Mouse (Mus musculus) midbrain, embryonic 11.5 days (tissue): ENCODE measurements around the gene Sgo2a. TPM values are rescaled to one million over a fixed set of nuclear protein-coding genes. Genes with fewer than 3 reads are reported as not detected.
"Not testable (repeated sequence)": the region's sequence is repeated elsewhere in the genome, so short reads cannot be mapped to it uniquely, and the experiment has no call there.

Experiments used
- ATAC-seq: fragments of 200-750 bp; cut with Nextera tagmentation; 2 replicates; pipeline ENCODE4 v1.8.0; 2017; ENCODE audit warnings: moderate TSS enrichment, moderate library complexity; ENCODE audit not compliant: low FRiP score
- DNase-seq: peaks from one replicate; pipeline ENCODE4 v3.0.0; 2015; ENCODE audit warnings: low spot score; ENCODE audit errors: missing footprints
- H3K27ac ChIP-seq: fragments of 300-500 bp; sonication (generic); 2 replicates; pipeline ENCODE4 v1.5.1; 2014; ENCODE audit warnings: low read depth, low read length
- H3K27me3 ChIP-seq: fragments of 300-500 bp; sonication (generic); 2 replicates; pipeline ENCODE4 v1.6.1; 2014; ENCODE audit warnings: mild to moderate bottlenecking, low read length, moderate library complexity, mixed read lengths; ENCODE audit not compliant: control insufficient read depth, insufficient read depth
- H3K36me3 ChIP-seq: fragments of 300-500 bp; sonication (generic); 2 replicates; pipeline ENCODE4 v1.6.1; 2014; ENCODE audit warnings: mild to moderate bottlenecking, low read length, moderate library complexity, mixed read lengths; ENCODE audit not compliant: control insufficient read depth, insufficient read depth
- H3K4me1 ChIP-seq: fragments of 300-500 bp; sonication (generic); 2 replicates; pipeline ENCODE4 v1.6.1; 2014; ENCODE audit warnings: low read length; ENCODE audit not compliant: control insufficient read depth, insufficient read depth
- H3K4me2 ChIP-seq: fragments of 300-500 bp; sonication (generic); 2 replicates; pipeline ENCODE4 v1.6.1; 2014; ENCODE audit warnings: mild to moderate bottlenecking, moderate library complexity
- H3K4me3 ChIP-seq: fragments of 300-500 bp; sonication (generic); 2 replicates; pipeline ENCODE4 v1.5.1; 2014; ENCODE audit warnings: low read depth, low read length
- H3K9ac ChIP-seq: fragments of 300-500 bp; sonication (generic); 2 replicates; pipeline ENCODE4 v1.6.1; 2014; ENCODE audit warnings: low read length
- H3K9me3 ChIP-seq: fragments of 300-500 bp; sonication (generic); 2 replicates; pipeline ENCODE4 v1.6.1; 2016; ENCODE audit warnings: low read length; ENCODE audit not compliant: control insufficient read depth
- WGBS: fragments of 180-500 bp; shearing (Covaris S2); extraction: QIAGEN DNeasy Blood & Tissue Kit; methylation state at CpG from one replicate; pipeline ENCODE4 v1.1.7; 2014; 5-methylcytosine and 5-hydroxymethylcytosine counted together
- polyA plus RNA-seq: library from polyadenylated mRNA; unstranded; fragments of >200 nt; fragmentation: Nextera tagmentation; extraction: Ambion mirVana; gene quantifications from 2 replicates; pipeline ENCODE4 v1.2.1, GENCODE M21; 2014

Gene Sgo2a
- polyA plus RNA-seq, 1 experiment from 2014 or later = 30.5 TPM

- under 1% methylated on average over 65 of the region's 65 CpGs for WGBS
- H3K4me3 ChIP-seq = peak overlapping the region; percentile 70
These were observed 26.2 kb upstream of the Sgo2a start for GRCm38 (mm10) chr1:57969327-57970271.

DNA sequence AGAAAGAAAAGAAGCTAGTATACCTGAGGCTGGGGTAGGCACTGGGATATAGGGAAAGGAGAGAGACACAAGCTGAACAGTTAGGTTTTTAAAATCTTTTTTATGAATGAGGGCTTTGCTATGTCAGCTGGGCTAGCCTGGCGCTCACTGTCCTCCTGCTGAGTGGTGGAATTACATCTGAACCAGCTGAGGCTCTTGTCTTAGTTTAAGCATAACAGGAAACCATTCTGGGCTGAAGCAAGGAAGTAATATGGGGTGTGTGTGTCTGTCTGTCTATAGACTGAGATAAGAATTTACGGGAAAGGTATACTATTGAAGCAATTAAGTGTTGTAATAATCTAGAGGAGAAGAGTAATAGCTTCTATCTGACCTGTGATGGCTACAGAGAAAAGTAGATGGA is 24.2 kb upstream of the Sgo2a start:
- H3K9me3 ChIP-seq = no peaks in the 10 kb centered on the region
- H3K27me3 ChIP-seq = no peaks in the 10 kb centered on the region
- H3K9ac ChIP-seq = no peak overlapping the region
- no peak for DNase-seq
- H3K4me3 ChIP-seq = no peak overlapping the region
- no peak overlapping the region for H3K27ac ChIP-seq
- no peaks in the 10 kb centered on the region for H3K36me3 ChIP-seq
- ATAC-seq = no peak
- H3K4me1 ChIP-seq = peaks cover 6% of the 10 kb centered on the region; the same call in 1 of the 2 replicates
- WGBS = 85% methylated on average over 2 of the region's 2 CpGs
- no peak overlapping the region for H3K4me2 ChIP-seq

More at GRCm38 (mm10) chr1:57969327-57970271, 26.2 kb upstream of the Sgo2a start:
- H3K9ac ChIP-seq = peak overlapping the region; percentile 95
- no peaks in the 10 kb centered on the region for H3K36me3 ChIP-seq
- ATAC-seq = peak; percentile 99
- peak; percentile 100 for DNase-seq
- no peaks in the 10 kb centered on the region for H3K9me3 ChIP-seq
- H3K4me1 ChIP-seq = peaks cover 6% of the 10 kb centered on the region; the same call in 1 of the 2 replicates
- peak overlapping the region; percentile 36; the same call in 1 of the 2 replicates for H3K27ac ChIP-seq
- peak overlapping the region; percentile 68 for H3K4me2 ChIP-seq
- no peaks in the 10 kb centered on the region for H3K27me3 ChIP-seq

DNA sequence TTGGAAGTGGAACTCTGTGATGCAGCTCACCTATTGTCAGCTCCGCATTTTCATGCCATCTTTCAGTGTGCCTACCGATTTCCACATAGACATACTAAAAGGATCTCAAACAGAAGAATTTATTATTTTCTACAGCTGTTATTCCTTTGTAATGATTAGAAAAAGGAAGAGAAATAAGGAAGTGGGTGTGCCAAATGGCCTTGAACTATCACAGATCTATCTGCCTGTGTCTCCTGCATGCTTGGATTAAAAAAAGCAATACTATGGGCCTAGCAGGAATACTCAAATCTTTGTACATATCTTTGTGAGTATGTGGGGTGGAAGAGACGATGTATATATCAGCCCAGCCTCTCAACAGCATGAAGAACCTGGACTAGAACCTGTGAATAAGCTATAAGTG is 18.9 kb upstream of the Sgo2a start:
- Histone ChIP-seq H3K4me1 (no peaks in the 10 kb centered on the region), H3K4me2 (no peak overlapping the region), H3K27ac (no peak overlapping the region), H3K27me3 (no peaks in the 10 kb centered on the region), H3K4me3 (no peak overlapping the region), H3K36me3 (no peaks in the 10 kb centered on the region), H3K9me3 (no peaks in the 10 kb centered on the region), H3K9ac (no peak overlapping the region)
- WGBS = 93% methylated on average over 3 of the region's 3 CpGs
- ATAC-seq (no peak), DNase-seq (no peak)

DNA sequence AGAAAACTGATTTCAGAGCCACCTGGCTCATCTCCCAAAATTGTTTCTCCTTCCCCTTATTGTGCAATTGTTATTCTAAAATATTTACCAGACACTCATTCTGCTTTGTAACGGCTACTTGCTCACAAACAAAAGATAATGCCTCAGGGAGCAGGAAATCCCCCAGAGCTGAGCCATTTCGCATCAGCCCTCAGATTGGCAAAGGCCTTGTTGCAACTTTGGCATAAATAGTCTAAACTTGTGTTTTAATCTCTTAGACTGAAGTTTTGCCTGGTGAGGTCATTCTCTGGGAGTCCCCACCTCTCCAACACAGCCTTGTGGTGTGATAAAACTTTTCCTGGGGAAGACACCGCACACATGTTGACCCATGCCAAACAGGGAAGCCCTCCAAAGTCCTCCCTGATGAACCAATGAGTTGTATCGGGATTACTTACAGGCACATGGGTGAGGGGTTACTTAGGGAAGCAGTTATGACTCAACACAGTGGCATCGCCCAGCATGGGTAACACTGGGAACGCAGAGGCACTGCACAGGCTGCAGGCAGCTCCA is 6.6 kb upstream of the Sgo2a start:
- Histone ChIP-seq H3K27ac (no peak overlapping the region), H3K27me3 (no peaks in the 10 kb centered on the region), H3K9ac (no peak overlapping the region), H3K9me3 (no peaks in the 10 kb centered on the region), H3K4me3 (no peak overlapping the region), H3K4me2 (no peak overlapping the region), H3K4me1 (no peaks in the 10 kb centered on the region), H3K36me3 (no peaks in the 10 kb centered on the region)
- ATAC-seq (no peak), DNase-seq (no peak)
- 52% methylated on average over 6 of the region's 6 CpGs for WGBS

GRCm38 (mm10) chr1:57991277-57991676 is 4.5 kb upstream of the Sgo2a start:
- DNase-seq (no peak), ATAC-seq (no peak)

GRCm38 (mm10) chr1:57996133-57996615 is 403 bp downstream of the Sgo2a start:
- ATAC-seq = no peak; the same call in 1 of the 2 replicates
- no peaks in the 10 kb centered on the region for H3K27me3 ChIP-seq
- 0% methylated on average over 29 of the region's 29 CpGs for WGBS

More at GRCm38 (mm10) chr1:57991277-57991676, 4.5 kb upstream of the Sgo2a start:
- no peaks in the 10 kb centered on the region for H3K9me3 ChIP-seq
- H3K27me3 ChIP-seq = no peaks in the 10 kb centered on the region
- H3K27ac ChIP-seq = no peak overlapping the region
- no peak overlapping the region for H3K4me2 ChIP-seq
- no peaks in the 10 kb centered on the region for H3K36me3 ChIP-seq
- H3K4me3 ChIP-seq = no peak overlapping the region
- no peaks in the 10 kb centered on the region for H3K4me1 ChIP-seq
- H3K9ac ChIP-seq = no peak overlapping the region
- 83% methylated on average over 2 of the region's 2 CpGs for WGBS

GRCm38 (mm10) chr1:57998146-57998545 is 2.4 kb downstream of the Sgo2a start:
- H3K27me3 ChIP-seq = no peaks in the 10 kb centered on the region
- no peak for ATAC-seq
- DNase-seq = no peak
- H3K9ac ChIP-seq = no peak overlapping the region
- peaks cover 16% of the 10 kb centered on the region for H3K4me1 ChIP-seq
- peaks cover 3% of the 10 kb centered on the region; the same call in 1 of the 2 replicates for H3K36me3 ChIP-seq
- WGBS = 86% methylated on average over 3 of the region's 3 CpGs
- no peak overlapping the region for H3K4me2 ChIP-seq
- H3K9me3 ChIP-seq = no peaks in the 10 kb centered on the region
- no peak overlapping the region for H3K4me3 ChIP-seq
- no peak overlapping the region for H3K27ac ChIP-seq

More at GRCm38 (mm10) chr1:57996133-57996615, 403 bp downstream of the Sgo2a start:
- peak overlapping the region; percentile 65 for H3K9ac ChIP-seq
- H3K27ac ChIP-seq = no peak overlapping the region; the same call in 1 of the 2 replicates
- H3K9me3 ChIP-seq = no peaks in the 10 kb centered on the region
- 0 out of 2 replicates have a peak, but pooled peaks cover 3% of the 10 kb centered on the region for H3K36me3 ChIP-seq
- peak overlapping the region; percentile 54 for H3K4me3 ChIP-seq
- DNase-seq = no peak
- H3K4me1 ChIP-seq = peaks cover 16% of the 10 kb centered on the region
- peak overlapping the region; percentile 50 for H3K4me2 ChIP-seq

- not testable (repeated sequence) for DNase-seq, H3K4me1 ChIP-seq, H3K27me3 ChIP-seq, H3K4me2 ChIP-seq, H3K9ac ChIP-seq, H3K4me3 ChIP-seq, H3K9me3 ChIP-seq, H3K36me3 ChIP-seq, ATAC-seq, H3K27ac ChIP-seq
- 95% methylated on average over 7 of the region's 7 CpGs for WGBS
These were observed 10.6 kb downstream of the Sgo2a start for GRCm38 (mm10) chr1:58006388-58006787.

GRCm38 (mm10) chr1:58018856-58019255 is 23.1 kb downstream of the Sgo2a start, which contains the start of gene Kctd18:
Gene Kctd18, minus strand, starts transcription at chr1:58018956.
- Histone ChIP-seq H3K27me3 (no peaks in the 10 kb centered on the region), H3K4me2 (no peak within 1 kb of the TSS), H3K9ac (no peak within 1 kb of the TSS), H3K4me1 (no peaks in the 10 kb centered on the region), H3K36me3 (peaks cover 18% of the 10 kb centered on the region; the same call in 1 of the 2 replicates), H3K27ac (no peak within 1 kb of the TSS), H3K9me3 (no peaks in the 10 kb centered on the region), H3K4me3 (no peak within 1 kb of the TSS)
- ATAC-seq = no peak
- 94% methylated on average over 7 of the region's 7 CpGs for WGBS
- no peak for DNase-seq
